Comparison of ENCODE assay signal across 15 mouse cellular contexts in the genomic region with DNA sequence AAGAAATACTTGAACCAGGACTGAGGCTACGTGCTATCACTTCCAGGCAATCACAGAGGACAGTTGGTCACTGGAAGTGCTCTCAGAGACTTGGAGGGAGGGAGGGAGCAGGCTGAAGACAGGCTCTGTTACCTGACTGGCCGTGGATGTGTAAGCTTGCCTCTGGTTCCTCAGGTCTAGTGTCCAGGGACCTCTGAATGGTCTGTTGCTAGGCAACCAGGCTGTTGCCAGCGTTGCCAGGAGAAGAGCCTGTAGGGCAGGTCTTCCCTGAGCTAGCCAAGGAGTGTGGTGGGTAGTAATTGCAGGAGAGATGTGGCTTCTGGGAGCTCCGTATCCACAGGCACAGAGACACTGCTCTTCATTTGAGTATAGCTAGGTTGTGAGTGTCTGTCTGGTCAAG.
DNase-seq lines count a peak whose midpoint lies in the region; ATAC-seq and TF ChIP-seq lines count a peak whose summit lies in the region.
"Had no signal": no experiment of that assay in that cellular context is flagged by ENCODE, and none has a peak within 500 bp of the region (broad histone marks: within the 10 kb centered on the region; RNA-seq: fewer than 3 reads in every experiment).

No protein-coding gene starts in this region.

- H3K4me2 ChIP-seq in hindbrain, embryonic 14.5 days (replicated peaks) = no peak overlapping the region
- H3K4me2 ChIP-seq in midbrain, postnatal 0 days (ENCODE audit: low read depth, low read length, poor library complexity, severe bottlenecking) = no peak overlapping the region
- H3K4me2 ChIP-seq: intestine, embryonic 15.5 days; liver, embryonic 13.5 days had no signal

- no peaks in the 10 kb centered on the region for H3K9me3 ChIP-seq in hindbrain, embryonic 14.5 days (ENCODE audit: control insufficient read depth, low read length)
- H3K9me3 ChIP-seq in midbrain, postnatal 0 days (ENCODE audit: low read length) = no peaks in the 10 kb centered on the region
- H3K9me3 ChIP-seq: intestine, embryonic 15.5 days; liver, embryonic 13.5 days had no signal

- peaks cover 27% of the 10 kb centered on the region for H3K4me1 ChIP-seq in hindbrain, embryonic 14.5 days (replicated peaks; ENCODE audit: control insufficient read depth, insufficient read depth, low read length)
- peaks cover 19% of the 10 kb centered on the region for H3K4me1 ChIP-seq in midbrain, postnatal 0 days (ENCODE audit: insufficient read depth, low read length)
- H3K4me1 ChIP-seq: liver, embryonic 13.5 days had no signal

- H3K36me3 ChIP-seq in hindbrain, embryonic 14.5 days (replicated peaks; ENCODE audit: control insufficient read depth, insufficient read depth) = no peaks in the 10 kb centered on the region
- H3K36me3 ChIP-seq in midbrain, postnatal 0 days (ENCODE audit: insufficient read depth, low read length) = no peaks in the 10 kb centered on the region
- H3K36me3 ChIP-seq: intestine, embryonic 15.5 days; liver, embryonic 13.5 days had no signal

- H3K27me3 ChIP-seq in hindbrain, embryonic 14.5 days (ENCODE audit: control insufficient read depth, insufficient read depth, low read length) = no peaks in the 10 kb centered on the region
- no peaks in the 10 kb centered on the region for H3K27me3 ChIP-seq in midbrain, postnatal 0 days (ENCODE audit: insufficient read depth, low read length)
- H3K27me3 ChIP-seq: intestine, embryonic 15.5 days; liver, embryonic 13.5 days had no signal

- no peak overlapping the region for H3K27ac ChIP-seq in hindbrain, embryonic 14.5 days
- no peak overlapping the region for H3K27ac ChIP-seq in midbrain, postnatal 0 days (ENCODE audit: low read depth, low read length)
- H3K27ac ChIP-seq: intestine, embryonic 15.5 days; liver, embryonic 13.5 days had no signal

- peak; percentile 54; the same call in 1 of the 2 replicates for ATAC-seq in hindbrain, embryonic 14.5 days (ENCODE audit: low FRiP score)
- ATAC-seq in midbrain, postnatal 0 days (ENCODE audit: low FRiP score) = peak; percentile 45; the same call in 1 of the 2 replicates
- no peak for ATAC-seq in megakaryocyte progenitor cell, adult 5-6 weeks (replicated peaks; ENCODE audit: poor library complexity)
- ATAC-seq: intestine, embryonic 15.5 days had no signal

- no peak overlapping the region for H3K9ac ChIP-seq in hindbrain, embryonic 14.5 days
- no peak overlapping the region for H3K9ac ChIP-seq in midbrain, postnatal 0 days (replicated peaks; ENCODE audit: low read length, poor library complexity, severe bottlenecking)
- H3K9ac ChIP-seq: intestine, embryonic 15.5 days; liver, embryonic 13.5 days had no signal

- peak; percentile 27 for DNase-seq in embryo, embryonic 10 days (ENCODE audit: low spot score)
- DNase-seq in embryo, embryonic 9.5 days (ENCODE audit: extremely low spot score) = no peak
- peak; percentile 29 for DNase-seq in embryo, embryonic 11 days
- DNase-seq in hindbrain, embryonic 14.5 days (ENCODE audit: low spot score) = peak; percentile 30
- peak; percentile 72 for DNase-seq in midbrain, postnatal 0 days (ENCODE audit: low spot score)
- DNase-seq in urinary bladder, postnatal 36 days (ENCODE audit: low spot score in 2 of 2) = no peak
- DNase-seq in heart, adult 8-10 months (ENCODE audit: low spot score) = no peak
- DNase-seq: adrenal gland, adult 2 months; cerebellum, adult 9-11 months; kidney, postnatal 25 days; liver, embryonic 13.5 days; lung, postnatal 14 days had no signal

- no peak for TF ChIP-seq CTCF in midbrain, postnatal 0 days (IDR thresholded peaks at IDR 0.05)

- WGBS in hindbrain, embryonic 14.5 days = 35% methylated on average over 4 of the region's 4 CpGs
- 24% methylated on average over 4 of the region's 4 CpGs for WGBS in midbrain, postnatal 0 days

- no peak overlapping the region for H3K4me3 ChIP-seq in hindbrain, embryonic 14.5 days (replicated peaks; ENCODE audit: low read length)
- H3K4me3 ChIP-seq in midbrain, postnatal 0 days (ENCODE audit: low read depth, low read length) = no peak overlapping the region
- H3K4me3 ChIP-seq: intestine, embryonic 15.5 days; liver, embryonic 13.5 days; myocyte had no signal

Comparison
In these comparisons a context has a peak if more than half of its experiments do, and no peak if none do; other contexts are left out.
1. DNase-seq: peak in embryo, embryonic 10 days (single experiment), embryo, embryonic 11 days (single experiment), hindbrain, embryonic 14.5 days (single experiment) and midbrain, postnatal 0 days (single experiment); none in embryo, embryonic 9.5 days (single experiment), urinary bladder, postnatal 36 days (0 of 2) and heart, adult 8-10 months (single experiment).